Mouse (Mus musculus): ENCODE data around the gene Nfyc. TPM values are rescaled to one million over a fixed set of nuclear protein-coding genes. Genes with fewer than 3 reads are reported as not detected.
A peak's percentile ranks its signal among the peaks of the same experiment; 100 is the strongest.

Nfyc gene
- polyA plus RNA-seq, 1 experiment from 2014 or later = 44.8 TPM

GRCm38 (mm10) chr4:120814171-120814570 lies 17.2 kb downstream of the Nfyc start:
- peaks cover 3% of the 10 kb centered on the region for H3K4me1 ChIP-seq (replicated peaks; ENCODE audit: control insufficient read depth, insufficient read depth)
- no peaks in the 10 kb centered on the region for H3K36me3 ChIP-seq (ENCODE audit: control insufficient read depth, insufficient read depth, low read length)
- no peaks in the 10 kb centered on the region for H3K9me3 ChIP-seq (ENCODE audit: control insufficient read depth, low read length)
- DNase-seq (ENCODE audit: low spot score) (peak; percentile 35), ATAC-seq (ENCODE audit: low FRiP score, low TSS enrichment) (no peak)
- H3K4me2 ChIP-seq (replicated peaks; ENCODE audit: low read depth) = peak overlapping the region; percentile 58
- peak overlapping the region; percentile 40; the same call in 1 of the 2 replicates for H3K4me3 ChIP-seq (ENCODE audit: low read depth, low read length)
- 16% methylated on average over 4 of the region's 4 CpGs for WGBS
- no peaks in the 10 kb centered on the region for H3K27me3 ChIP-seq (ENCODE audit: control insufficient read depth, insufficient read depth, low read length)
- 0 out of 2 replicates have a peak overlapping the region, but pooled peaks have one; percentile 14 for H3K9ac ChIP-seq (ENCODE audit: low read length)
- no peak for TF ChIP-seq EP300 (optimal IDR thresholded peaks at IDR 0.05)
- no peak for TF ChIP-seq CTCF (IDR thresholded peaks at IDR 0.05; ENCODE audit: low read depth)
- H3K27ac ChIP-seq (replicated peaks) = peak overlapping the region; percentile 69

GRCm38 (mm10) chr4:120813762-120814161 lies 17.6 kb downstream of the Nfyc start:
- Histone ChIP-seq H3K27ac (replicated peaks) (peak overlapping the region; percentile 69), H3K4me3 (ENCODE audit: low read depth, low read length) (peak overlapping the region; percentile 40; the same call in 1 of the 2 replicates), H3K9ac (ENCODE audit: low read length) (no peak overlapping the region), H3K4me2 (replicated peaks; ENCODE audit: low read depth) (peak overlapping the region; percentile 58), H3K9me3 (ENCODE audit: control insufficient read depth, low read length) (no peaks in the 10 kb centered on the region), H3K36me3 (ENCODE audit: control insufficient read depth, insufficient read depth, low read length) (no peaks in the 10 kb centered on the region), H3K27me3 (ENCODE audit: control insufficient read depth, insufficient read depth, low read length) (no peaks in the 10 kb centered on the region), H3K4me1 (replicated peaks; ENCODE audit: control insufficient read depth, insufficient read depth) (peaks cover 3% of the 10 kb centered on the region)
- no peak for TF ChIP-seq EP300 (optimal IDR thresholded peaks at IDR 0.05)
- no peak for TF ChIP-seq CTCF (IDR thresholded peaks at IDR 0.05; ENCODE audit: low read depth)
- ATAC-seq (ENCODE audit: low FRiP score, low TSS enrichment) (no peak), DNase-seq (ENCODE audit: low spot score) (no peak)
- 9% methylated on average over 1 of the region's 1 CpGs for WGBS

- H3K4me2 ChIP-seq (replicated peaks; ENCODE audit: low read depth) = no peak overlapping the region
- H3K27ac ChIP-seq (replicated peaks) = no peak overlapping the region
- TF ChIP-seq EP300 (optimal IDR thresholded peaks at IDR 0.05) = no peak
- no peak for TF ChIP-seq CTCF (IDR thresholded peaks at IDR 0.05; ENCODE audit: low read depth)
- H3K4me1 ChIP-seq (replicated peaks; ENCODE audit: control insufficient read depth, insufficient read depth) = no peaks in the 10 kb centered on the region
- no peak overlapping the region for H3K9ac ChIP-seq (ENCODE audit: low read length)
- no peaks in the 10 kb centered on the region for H3K9me3 ChIP-seq (ENCODE audit: control insufficient read depth, low read length)
- DNase-seq (ENCODE audit: low spot score) (no peak), ATAC-seq (ENCODE audit: low FRiP score, low TSS enrichment) (no peak)
- H3K36me3 ChIP-seq (ENCODE audit: control insufficient read depth, insufficient read depth, low read length) = no peaks in the 10 kb centered on the region
- no peak overlapping the region for H3K4me3 ChIP-seq (ENCODE audit: low read depth, low read length)
- no peaks in the 10 kb centered on the region for H3K27me3 ChIP-seq (ENCODE audit: control insufficient read depth, insufficient read depth, low read length)
Observed at GRCm38 (mm10) chr4:120805816-120806215, 25.6 kb downstream of the Nfyc start.

- Histone ChIP-seq H3K27me3 (ENCODE audit: control insufficient read depth, insufficient read depth, low read length) (no peaks in the 10 kb centered on the region), H3K4me2 (replicated peaks; ENCODE audit: low read depth) (no peak overlapping the region), H3K9ac (ENCODE audit: low read length) (no peak overlapping the region), H3K27ac (replicated peaks) (0 out of 2 replicates have a peak overlapping the region, but pooled peaks have one; percentile 31), H3K36me3 (ENCODE audit: control insufficient read depth, insufficient read depth, low read length) (no peaks in the 10 kb centered on the region), H3K4me1 (replicated peaks; ENCODE audit: control insufficient read depth, insufficient read depth) (no peaks in the 10 kb centered on the region; the same call in 1 of the 2 replicates), H3K4me3 (ENCODE audit: low read depth, low read length) (no peak overlapping the region), H3K9me3 (ENCODE audit: control insufficient read depth, low read length) (no peaks in the 10 kb centered on the region)
- ATAC-seq (ENCODE audit: low FRiP score, low TSS enrichment) = no peak
- TF ChIP-seq CTCF (IDR thresholded peaks at IDR 0.05; ENCODE audit: low read depth) (peak; percentile 59), EP300 (optimal IDR thresholded peaks at IDR 0.05) (no peak)
- DNase-seq (ENCODE audit: low spot score) = no peak
- 25% methylated on average over 2 of the region's 2 CpGs for WGBS
Observed at GRCm38 (mm10) chr4:120801446-120801845, 29.9 kb downstream of the Nfyc start.

GRCm38 (mm10) chr4:120800691-120801090 lies 30.7 kb downstream of the Nfyc start:
- Histone ChIP-seq H3K27me3 (ENCODE audit: control insufficient read depth, insufficient read depth, low read length) (no peaks in the 10 kb centered on the region), H3K4me1 (replicated peaks; ENCODE audit: control insufficient read depth, insufficient read depth) (no peaks in the 10 kb centered on the region; the same call in 1 of the 2 replicates), H3K9ac (ENCODE audit: low read length) (no peak overlapping the region), H3K4me3 (ENCODE audit: low read depth, low read length) (no peak overlapping the region), H3K9me3 (ENCODE audit: control insufficient read depth, low read length) (no peaks in the 10 kb centered on the region), H3K4me2 (replicated peaks; ENCODE audit: low read depth) (no peak overlapping the region), H3K36me3 (ENCODE audit: control insufficient read depth, insufficient read depth, low read length) (no peaks in the 10 kb centered on the region), H3K27ac (replicated peaks) (no peak overlapping the region)
- TF ChIP-seq EP300 (optimal IDR thresholded peaks at IDR 0.05) (no peak), CTCF (IDR thresholded peaks at IDR 0.05; ENCODE audit: low read depth) (no peak)
- ATAC-seq (ENCODE audit: low FRiP score, low TSS enrichment) (no peak), DNase-seq (ENCODE audit: low spot score) (no peak)
- 13% methylated on average over 3 of the region's 3 CpGs for WGBS

- 43% methylated on average over 2 of the region's 2 CpGs for WGBS
- no peaks in the 10 kb centered on the region for H3K36me3 ChIP-seq (ENCODE audit: control insufficient read depth, insufficient read depth, low read length)
- H3K4me2 ChIP-seq (replicated peaks; ENCODE audit: low read depth) = no peak overlapping the region
- no peaks in the 10 kb centered on the region for H3K9me3 ChIP-seq (ENCODE audit: control insufficient read depth, low read length)
- ATAC-seq (ENCODE audit: low FRiP score, low TSS enrichment) = no peak
- no peaks in the 10 kb centered on the region; the same call in 1 of the 2 replicates for H3K4me1 ChIP-seq (replicated peaks; ENCODE audit: control insufficient read depth, insufficient read depth)
- H3K27me3 ChIP-seq (ENCODE audit: control insufficient read depth, insufficient read depth, low read length) = no peaks in the 10 kb centered on the region
- TF ChIP-seq EP300 (optimal IDR thresholded peaks at IDR 0.05) (no peak), CTCF (IDR thresholded peaks at IDR 0.05; ENCODE audit: low read depth) (no peak)
- H3K4me3 ChIP-seq (ENCODE audit: low read depth, low read length) = no peak overlapping the region
- no peak for DNase-seq (ENCODE audit: low spot score)
- H3K9ac ChIP-seq (ENCODE audit: low read length) = no peak overlapping the region
- no peak overlapping the region for H3K27ac ChIP-seq (replicated peaks)
Observed at GRCm38 (mm10) chr4:120799680-120800166, 31.6 kb downstream of the Nfyc start.

All from stomach, postnatal 0 days (tissue).